Mouse (Mus musculus) spleen, postnatal 10 days (tissue): ENCODE data around the gene Map4k3.
"Not testable (repeated sequence)": the region's sequence is repeated elsewhere in the genome, so short reads cannot be mapped to it uniquely, and the experiment has no call there.

Experiments
- DNase-seq, 2 experiments: peaks; one replicate each; pipeline ENCODE4 v3.0.0; 2021 to 2022; ENCODE audit warnings: low spot score in 2 of 2

Gene Map4k3

DNA sequence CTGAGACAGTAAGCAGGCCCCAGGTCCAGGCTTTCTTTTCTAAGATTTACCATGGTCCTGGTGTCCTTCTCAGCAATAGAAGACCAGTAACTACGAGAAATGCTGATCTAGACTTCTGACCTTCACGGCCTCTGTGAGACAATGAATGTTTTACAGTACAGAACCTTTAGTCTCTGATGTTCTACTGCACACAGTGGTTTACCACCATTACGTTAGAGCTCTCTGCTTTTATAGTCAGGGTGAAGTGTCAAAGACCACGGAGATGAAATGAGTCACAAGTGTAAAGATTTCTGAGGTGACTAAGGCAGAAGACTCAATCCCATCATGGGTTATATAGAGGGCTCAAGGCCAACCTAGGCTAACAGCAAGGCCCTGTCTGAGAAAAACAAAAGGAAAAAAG is 95.9 kb downstream of the Map4k3 start:
- no peak for DNase-seq

DNA sequence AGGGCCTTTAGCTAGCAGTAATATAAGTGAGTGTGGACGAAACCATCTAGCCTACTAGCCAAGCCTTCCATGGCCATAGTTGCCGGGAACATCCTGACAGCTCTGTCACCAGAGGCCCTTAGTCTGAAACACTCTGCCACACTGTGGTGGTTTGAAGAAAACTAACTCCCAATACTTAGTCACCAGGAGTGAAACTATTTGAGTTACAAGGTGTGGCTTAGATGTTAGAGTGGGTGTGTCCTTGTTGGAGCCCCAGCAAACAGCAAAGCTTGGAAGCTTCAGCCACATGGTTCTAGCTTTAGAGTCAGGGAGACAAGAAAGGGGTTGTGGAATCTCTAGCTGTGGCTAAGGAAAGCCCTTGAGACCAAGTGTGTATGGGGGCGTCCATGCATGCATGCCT is 97.3 kb downstream of the Map4k3 start:
- DNase-seq = no peak

DNA sequence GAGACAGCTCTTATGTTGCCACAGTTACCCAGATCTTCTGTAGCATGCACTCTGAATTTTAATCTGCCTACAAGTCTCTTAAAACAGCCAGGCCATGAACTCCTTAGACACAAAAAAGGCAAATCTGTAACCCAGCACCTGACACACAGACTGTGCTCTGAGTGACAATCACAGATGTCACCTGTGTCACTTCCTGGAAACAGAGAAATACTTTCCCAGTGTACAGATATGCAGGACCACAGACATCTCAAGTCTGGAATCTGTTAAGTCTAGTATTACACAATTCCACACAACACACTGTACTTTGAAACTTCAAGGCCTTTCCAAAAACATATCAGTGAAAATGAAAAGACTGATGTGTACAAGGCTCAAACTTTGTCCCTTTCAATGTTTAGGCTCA is 103.3 kb downstream of the Map4k3 start:
- DNase-seq = no peak

DNA sequence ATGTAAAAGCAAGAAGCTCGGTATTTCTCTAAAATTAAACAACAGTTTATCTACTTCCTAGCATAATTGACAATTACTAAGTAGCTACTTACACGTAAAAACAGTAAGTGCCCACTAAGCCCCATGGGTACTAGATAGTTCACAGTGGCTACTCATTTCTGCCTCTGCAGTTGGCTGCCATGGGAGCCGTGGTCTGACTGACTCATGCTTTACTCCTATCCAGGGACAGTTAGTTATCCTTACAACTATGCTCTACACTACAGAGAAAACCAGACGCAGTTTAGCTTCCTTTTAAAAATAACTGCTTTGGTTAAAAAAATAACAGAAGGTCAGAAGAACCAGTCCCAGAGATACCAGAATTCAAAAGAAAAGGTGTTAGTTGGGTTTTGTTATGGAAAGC is 106.6 kb downstream of the Map4k3 start:
- no peak for DNase-seq

DNA sequence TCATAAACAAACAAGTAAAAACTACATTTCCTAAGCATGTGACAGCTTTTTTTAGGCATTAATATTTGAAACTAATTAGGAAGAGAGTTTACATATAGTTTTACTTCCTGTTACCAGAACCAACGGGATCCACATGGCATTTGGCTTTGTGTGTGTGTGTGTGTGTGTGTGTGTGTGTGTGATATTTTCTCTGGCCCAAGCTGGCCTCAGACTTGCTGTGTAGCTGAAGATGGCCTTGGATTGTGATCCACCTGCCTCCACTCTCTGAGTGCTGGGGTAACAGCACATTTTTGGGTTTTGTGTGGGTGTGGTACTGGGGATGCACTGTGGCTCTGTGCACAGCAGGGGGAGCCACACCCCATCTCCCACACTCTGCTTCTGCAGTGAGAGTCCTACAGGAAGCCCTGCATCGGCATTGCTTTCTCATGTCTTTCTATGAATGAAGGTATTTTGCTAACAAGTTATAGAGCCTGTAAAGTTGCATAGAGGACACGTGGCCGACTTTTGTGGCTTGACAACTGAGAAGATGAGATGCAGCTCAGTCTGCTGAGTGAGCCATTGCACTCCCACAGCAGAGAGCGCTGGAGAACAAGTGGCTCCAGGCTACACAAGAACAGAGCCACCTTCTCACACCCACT is 107.4 kb downstream of the Map4k3 start:
- DNase-seq = peak; percentile 30 to 66

DNA sequence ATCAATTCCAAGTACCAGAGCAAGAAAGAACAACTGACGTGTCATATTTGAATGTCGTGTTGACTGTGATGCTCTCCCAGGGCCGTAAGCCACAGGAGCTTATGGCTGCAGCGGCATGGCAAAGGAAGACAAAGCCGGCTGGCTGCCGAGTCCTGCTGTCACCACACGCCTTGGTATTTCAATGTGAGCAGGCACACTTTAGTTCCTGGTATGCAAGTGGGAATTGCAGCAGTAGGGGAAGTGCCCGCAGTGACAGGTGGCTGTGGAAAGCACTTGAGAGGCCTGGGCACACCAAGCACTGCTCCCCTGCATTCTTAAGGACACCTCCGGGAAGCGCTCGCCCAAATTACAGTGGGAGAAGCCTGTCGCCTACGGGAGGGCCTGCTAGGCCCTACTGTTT is 108.7 kb downstream of the Map4k3 start:
- DNase-seq = no peak

DNA sequence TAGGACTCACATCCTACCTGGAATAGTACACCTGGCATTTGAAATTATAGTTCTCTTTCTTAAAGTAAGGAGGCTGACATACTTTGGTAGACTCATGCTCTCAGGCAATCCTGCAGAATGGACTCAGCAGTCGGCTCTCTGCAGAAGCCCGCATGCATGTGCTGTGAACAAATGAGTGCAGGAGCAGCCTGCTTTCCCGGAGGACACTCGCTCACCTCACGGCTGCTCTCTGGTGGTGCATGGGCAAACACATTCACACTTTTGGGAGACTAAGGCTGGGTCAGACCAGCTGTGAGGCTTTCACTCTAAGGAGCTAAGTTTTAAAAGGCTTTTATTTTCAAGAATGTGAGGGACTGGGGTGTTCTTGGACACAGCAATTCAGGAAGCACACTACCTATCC is 109.4 kb downstream of the Map4k3 start:
- no peak for DNase-seq

DNA sequence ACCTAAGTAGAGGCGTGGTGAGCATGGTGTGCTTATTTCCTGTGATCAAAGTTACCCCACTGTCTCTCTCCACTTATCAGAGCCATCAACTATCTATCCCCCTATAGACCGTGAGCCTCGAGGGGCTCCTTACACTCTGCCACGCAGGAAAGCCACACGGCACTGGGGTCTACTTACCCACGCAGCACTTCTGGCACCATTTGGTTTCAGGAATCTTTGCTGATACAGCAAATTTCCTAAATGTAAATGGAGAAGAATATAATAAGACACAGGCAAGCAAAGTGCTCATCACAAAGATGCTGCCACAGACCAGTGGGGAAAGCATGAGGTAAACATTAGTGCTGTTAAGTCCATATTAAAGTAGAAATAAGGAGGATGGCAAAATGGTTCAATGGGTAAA is 124.5 kb downstream of the Map4k3 start:
- DNase-seq = no peak

DNA sequence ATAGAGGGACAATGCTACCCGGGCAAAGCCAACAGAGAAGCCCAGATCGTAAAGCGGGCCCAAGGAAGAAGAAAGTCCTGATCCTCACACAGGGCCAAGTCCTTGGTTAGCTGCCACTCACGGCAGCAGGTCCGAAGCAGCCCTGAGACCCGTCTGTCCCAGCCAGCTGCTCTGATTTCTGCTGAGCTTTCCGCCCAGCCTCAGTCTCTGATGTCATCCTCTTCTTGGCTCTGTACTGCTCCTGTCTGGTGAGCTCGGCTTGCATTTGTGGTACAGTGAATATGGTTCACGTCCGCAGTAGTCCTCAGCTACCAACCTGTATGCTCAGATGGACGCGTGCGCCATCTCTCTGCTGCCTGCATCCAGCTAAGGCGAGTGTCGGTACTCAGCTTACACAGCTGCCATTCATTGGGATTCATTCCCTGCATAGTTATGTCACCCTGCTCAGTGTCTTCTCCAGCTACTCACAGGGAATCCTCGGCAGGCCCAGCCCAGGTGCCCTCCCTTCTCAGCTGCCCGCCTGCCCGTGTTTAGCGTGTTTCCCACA is 125.1 kb downstream of the Map4k3 start:
- DNase-seq = no peak

DNA sequence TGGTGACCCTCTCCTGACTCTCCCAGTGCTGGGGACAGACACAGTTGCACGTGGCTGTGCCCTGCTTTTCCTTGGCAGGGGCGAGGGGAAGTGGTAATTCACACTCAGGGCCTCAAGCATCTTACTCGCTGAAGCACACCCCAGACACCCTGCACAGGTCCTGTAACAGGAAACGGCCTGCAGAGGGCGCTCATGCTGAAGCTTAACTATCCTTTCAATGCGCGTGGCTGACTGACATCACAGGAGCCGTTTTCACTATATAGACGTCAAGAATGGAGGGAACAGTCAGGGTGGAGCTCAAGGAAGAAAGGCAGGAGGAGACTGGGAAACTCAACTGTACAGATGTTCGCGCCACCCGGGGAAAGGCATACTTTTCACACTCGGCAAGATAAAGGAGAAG is 126.9 kb downstream of the Map4k3 start:
- DNase-seq = peak in 1 of 2 experiments; percentile 55

DNA sequence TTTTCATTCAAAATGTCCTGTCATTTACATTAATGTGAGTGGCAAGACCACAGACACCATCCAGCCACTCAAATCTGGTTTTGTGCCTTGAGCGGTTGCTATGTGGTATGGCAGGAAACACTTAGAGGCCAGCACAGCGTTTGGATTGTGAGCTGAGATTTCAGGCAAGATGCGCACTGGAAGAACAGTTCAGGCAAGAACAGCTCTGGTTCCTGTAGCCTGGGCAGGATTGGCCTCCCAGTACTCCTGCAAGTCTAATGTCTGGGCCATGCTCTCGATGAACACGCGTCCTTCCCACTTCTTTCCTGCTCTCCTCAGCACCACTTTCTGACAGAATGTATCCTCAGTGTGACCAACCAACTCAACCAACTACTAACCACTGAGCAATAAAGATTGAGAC is 145.2 kb downstream of the Map4k3 start:
- DNase-seq = no peak

DNA sequence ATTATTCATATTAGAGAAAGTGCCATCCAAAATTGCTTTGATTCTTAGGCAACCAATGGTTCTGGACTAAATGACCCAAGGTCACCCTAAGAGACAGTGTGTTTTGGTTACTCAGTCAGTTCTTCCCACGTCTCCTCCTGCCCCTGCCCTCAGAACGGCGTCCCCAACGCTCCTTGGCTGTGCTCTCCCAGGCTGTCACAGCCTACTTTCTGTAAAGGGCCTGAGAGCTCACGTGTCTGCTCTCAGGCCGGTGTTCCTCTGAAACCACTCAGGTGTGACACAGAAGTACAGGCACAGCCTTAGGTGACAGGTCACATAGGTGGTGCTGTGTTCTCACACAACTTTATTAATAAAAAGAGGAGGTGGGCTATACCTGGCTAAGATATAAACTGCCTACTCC is 148.4 kb downstream of the Map4k3 start:
- no peak for DNase-seq

DNA sequence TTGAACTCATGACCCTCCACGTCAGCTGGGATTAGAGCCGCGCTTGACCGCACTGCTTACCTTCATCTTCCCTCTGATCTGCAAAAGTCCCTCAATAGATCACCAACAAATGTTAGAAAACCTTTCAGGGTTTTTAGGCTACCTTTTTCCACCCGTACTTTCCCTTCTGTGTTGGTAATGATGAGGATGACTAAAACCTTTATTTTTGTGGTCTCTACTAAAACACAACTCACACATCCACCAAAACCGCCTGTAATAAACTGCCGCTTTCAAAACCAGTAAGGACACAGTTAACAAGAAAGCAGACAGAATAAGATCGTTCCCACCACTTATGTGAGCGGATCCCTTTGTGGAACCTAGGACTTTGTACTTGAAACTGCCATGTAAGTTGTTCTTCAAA is 149.2 kb downstream of the Map4k3 start:
- no peak for DNase-seq

DNA sequence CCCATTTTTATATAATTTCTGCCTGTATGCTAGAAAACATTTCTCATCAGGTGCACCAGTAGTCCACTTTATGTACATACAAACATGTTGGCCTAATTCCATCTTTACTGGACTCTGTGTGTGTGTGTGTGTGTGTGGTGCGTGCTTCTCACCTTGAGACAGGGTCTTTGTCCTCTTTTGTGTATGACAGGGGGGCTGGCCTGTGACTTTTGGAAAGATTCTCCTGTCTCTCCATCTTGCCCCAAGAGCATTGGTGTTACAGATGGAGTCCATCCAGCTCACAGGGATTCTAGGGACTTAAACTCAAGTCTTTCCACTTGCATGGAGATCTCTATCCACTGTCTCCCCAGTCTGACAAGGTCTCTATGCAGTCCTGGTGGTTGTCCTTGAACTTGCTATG is 150.2 kb downstream of the Map4k3 start:
- no peak for DNase-seq

DNA sequence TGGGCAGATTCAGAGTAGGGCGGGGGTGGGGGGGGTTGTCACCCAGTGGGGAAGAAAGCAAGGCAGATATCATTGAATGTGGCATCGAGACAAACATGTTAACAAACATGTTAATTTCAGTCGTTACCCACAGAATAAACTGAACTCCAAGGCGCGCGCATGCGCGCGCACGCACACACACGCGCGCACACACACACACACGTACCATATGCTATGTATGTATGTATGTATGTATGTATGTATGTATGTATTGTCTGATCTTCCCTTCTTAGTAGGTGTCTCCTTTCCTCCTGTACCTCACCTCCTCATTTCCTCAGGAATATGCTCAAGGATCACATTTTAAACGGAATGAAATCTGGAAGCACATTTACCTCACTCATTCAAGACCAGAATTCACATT is 150.6 kb downstream of the Map4k3 start, which contains the start of gene Cdkl4:
Gene Cdkl4 (minus strand): TSS at position 175 of the 400 bp plus-strand sequence.
- DNase-seq = no peak

DNA sequence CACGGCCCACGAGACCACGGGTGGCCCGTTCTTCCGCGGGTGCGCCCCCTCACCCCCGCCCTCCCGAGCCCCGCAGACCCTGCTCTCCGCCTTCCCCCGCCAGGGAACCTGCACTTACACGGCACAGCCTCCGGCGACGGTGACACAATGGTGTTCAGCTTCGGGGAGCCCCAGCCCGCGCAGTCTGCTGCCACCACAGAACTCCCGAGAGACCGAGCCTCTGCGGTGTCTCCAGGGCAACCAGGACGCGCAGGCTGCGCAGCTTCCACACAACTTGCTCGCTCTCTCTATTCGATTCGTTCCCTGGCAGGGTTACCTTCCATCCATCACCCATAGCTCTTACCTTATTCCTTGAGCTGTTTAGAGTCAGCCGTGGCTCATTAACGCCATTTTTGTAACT is 151.1 kb downstream of the Map4k3 start:
- DNase-seq = peak; percentile 23 to 80

DNA sequence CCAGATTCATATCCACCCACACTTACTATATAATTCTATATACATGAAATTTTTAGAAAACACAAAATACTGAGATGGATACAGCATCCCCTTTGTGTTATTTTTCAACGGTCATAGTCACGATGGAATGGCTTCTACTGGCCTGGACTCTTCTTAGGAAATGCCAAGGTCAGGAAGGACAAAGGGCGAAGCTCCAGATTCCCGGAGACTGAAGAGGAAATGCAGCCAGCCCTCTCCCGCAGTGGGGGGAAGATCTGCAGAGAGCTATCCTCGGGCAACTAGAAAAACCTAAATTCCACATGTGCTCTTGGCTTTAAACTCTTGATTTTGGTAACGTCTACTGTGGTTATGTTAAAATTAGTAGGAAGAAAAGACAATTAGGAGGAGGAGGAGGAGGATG is 153.3 kb downstream of the Map4k3 start:
- no peak for DNase-seq

DNA sequence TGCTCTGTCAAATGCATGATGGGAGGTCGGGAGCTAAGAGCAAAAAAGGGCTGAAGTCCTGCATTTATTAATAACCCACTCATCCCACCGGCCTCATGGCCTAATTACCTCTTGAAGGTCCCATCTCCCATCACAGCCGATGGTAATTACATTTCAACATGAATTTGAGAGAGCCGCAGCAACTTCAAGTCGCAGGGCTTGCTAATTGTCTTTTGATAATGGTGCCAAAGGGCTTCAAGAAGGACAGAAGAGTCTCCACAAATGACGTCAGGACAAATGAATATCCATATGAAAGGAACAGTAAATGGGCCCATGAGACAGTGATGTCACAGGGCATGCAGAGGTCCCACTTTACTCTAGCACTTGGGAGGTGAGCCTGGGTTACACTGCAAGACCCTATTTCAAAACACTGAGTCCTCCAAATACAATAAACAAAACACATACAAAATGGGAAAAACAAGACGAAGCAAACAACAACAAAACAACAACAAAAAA is 153.8 kb downstream of the Map4k3 start:
- no peak for DNase-seq

DNA sequence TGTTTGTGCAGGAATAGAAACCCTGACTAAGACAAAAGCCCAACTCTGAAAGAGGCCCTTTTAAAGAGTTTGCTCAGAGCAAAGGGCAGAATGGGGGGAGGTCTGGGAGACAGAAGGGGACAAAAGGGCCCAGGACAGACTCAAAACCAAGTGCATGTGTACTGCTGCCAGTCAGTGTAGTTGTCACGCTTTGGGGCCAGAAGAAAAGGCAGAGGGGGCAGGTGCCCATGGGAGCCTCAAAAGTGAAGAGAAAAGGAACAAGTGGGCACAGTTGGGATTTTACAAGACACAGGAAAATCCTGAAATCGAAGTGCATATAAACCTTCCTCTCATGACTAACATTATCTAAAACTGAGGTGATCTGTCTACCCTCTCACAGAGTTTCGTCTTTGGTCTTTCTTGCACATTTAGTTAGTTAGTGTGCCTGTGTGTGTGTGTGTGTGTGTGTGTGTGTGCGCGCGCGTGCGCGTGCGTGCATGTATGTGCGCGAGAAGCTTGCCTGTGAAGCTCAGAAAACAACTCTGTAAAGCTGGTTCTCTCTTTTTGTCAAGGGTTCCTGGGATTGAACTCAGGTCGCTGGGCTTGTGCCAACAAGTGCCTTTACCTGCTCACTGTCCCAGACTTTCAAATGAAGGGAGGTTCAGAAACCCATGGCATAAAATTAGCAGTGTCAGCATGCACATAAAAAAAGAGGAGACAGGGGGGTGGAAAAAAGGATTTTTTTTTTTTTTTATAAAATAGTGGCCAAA is 155.9 kb downstream of the Map4k3 start:
- no peak for DNase-seq

DNA sequence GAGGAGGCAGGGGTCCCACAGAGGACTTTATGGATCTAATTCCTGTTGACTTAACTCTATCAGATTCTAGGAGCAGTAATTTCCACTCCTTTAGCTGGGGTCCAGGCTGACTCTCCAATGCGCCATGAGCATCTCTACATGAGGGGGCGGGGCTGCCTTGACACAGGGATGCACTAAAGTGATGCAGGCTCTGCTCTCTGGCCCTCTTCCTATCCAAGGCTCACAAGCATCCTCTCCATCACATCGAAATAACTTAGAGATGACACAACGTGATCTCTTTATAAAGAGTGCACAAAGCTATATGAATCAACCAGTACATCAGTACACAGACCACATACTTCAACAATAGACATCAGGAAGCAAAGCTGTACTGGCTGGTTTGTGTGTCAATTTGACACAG is 156.8 kb downstream of the Map4k3 start:
- no peak for DNase-seq

DNA sequence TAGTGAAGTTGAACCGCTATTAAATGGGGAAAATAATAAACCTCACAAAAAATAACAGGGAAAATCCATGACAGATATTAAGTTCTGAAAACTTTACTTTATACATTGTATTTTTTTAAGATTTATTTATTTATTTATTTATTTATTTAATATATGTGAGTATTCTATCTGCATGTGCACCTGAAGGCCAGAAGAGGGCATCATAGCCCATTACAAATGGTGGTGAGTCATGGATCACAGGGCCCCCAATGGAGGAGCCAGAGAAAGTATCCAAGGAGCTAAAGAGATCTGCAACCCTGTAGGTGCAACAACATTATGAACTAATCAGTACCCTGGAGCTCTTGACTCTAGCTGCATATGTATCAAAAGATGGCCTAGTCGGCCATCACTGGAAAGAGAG is 158.6 kb downstream of the Map4k3 start:
- DNase-seq = not testable (repeated sequence)

DNA sequence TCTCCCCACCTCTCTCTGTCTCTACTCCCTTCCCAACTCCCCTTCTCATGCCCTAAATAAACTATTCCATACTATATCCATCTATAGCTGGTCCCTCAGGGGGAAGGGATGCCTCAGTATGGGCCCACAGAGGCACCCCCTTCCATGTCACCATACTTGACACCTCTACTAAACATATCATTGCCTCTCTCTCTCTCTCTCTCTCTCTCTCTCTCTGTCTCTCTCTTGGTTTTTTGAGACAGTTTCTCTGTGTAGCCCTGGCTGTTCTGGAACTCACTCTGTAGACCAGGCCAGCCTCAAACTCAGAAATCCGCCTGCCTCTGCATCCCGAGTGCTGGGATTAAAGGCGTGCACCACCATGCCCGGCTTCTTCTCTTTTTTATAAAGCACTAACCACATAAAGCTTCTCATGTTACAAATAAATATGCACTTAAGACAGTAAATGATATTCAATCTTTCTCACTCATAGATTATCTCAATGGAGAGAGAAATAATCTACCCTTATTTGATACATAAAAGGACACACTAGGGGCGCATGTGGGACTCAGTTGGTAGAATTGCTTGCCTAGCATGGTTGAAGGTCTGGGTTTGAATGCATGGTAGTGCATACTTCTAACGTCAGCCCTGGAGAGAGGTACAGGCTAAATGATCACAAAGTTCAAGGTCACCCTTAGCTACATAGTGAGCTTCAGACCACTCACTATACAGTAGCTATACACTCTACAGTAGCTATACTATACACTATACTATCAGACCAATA is 159.3 kb downstream of the Map4k3 start:
- DNase-seq = no peak
